Comparison of ENCODE assay signal across 26 mouse cellular contexts in the genomic region with DNA sequence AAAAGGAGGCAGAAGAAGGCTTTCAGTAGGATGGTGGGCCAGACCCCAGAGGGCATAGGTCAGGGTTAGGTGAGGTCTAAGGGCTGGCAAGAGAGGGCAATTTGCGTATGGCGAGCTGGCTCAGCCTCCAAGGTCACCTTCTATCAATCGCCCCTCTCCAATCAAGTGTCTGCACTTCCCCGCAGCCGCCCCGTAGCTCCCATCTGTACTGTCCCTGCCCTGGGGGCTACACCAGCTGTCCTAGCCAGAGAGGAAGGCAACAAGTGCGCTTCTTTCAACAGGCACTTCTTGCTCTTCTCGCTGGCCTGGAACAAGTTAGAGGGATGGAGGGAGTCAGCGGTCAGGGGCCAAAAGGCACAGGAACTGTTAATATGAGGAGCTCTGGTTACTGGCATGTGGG. TPM values are rescaled to one million over a fixed set of nuclear protein-coding genes. Genes with fewer than 3 reads are reported as not detected.
"Had no signal": no experiment of that assay in that cellular context is flagged by ENCODE, and none has a peak within 500 bp of the region (broad histone marks: within the 10 kb centered on the region; RNA-seq: fewer than 3 reads in every experiment).

No protein-coding gene starts in this region.

- H3K4me3 ChIP-seq: kidney, embryonic 15.5 days; left cerebral cortex, adult 2 months; limb, embryonic 10.5 days; limb, embryonic 13.5 days; liver, embryonic 12.5 days; liver, embryonic 15.5 days; lung, embryonic 15.5 days; megakaryocyte, embryonic 14.5 days; midbrain, embryonic 10.5 days; neural tube, embryonic 12.5 days; stomach, embryonic 15.5 days had no signal

- DNase-seq: kidney, adult 2 months; kidney, postnatal 10 days; kidney, postnatal 36 days; layer of hippocampus, postnatal 36 days; liver; lung, adult 18-20 months; lung, postnatal 10 days; lung, postnatal 36 days; midbrain, embryonic 14.5 days; right cerebral cortex, postnatal 25 days; spleen, adult 18-20 months; thymus, postnatal 25 days had no signal

- H3K4me1 ChIP-seq: limb, embryonic 13.5 days had no signal

- H3K27me3 ChIP-seq: kidney, embryonic 15.5 days; limb, embryonic 13.5 days; liver, embryonic 12.5 days; liver, embryonic 15.5 days; lung, embryonic 15.5 days; neural tube, embryonic 12.5 days; stomach, embryonic 15.5 days had no signal

- H3K4me2 ChIP-seq: kidney, embryonic 15.5 days; limb, embryonic 13.5 days; liver, embryonic 12.5 days; liver, embryonic 15.5 days; lung, embryonic 15.5 days; neural tube, embryonic 12.5 days; stomach, embryonic 15.5 days had no signal

- H3K9ac ChIP-seq: kidney, embryonic 15.5 days; limb, embryonic 13.5 days; liver, embryonic 12.5 days; liver, embryonic 15.5 days; lung, embryonic 15.5 days; neural tube, embryonic 12.5 days; stomach, embryonic 15.5 days had no signal

- H3K36me3 ChIP-seq: liver, embryonic 15.5 days had no signal

- H3K27ac ChIP-seq: kidney, embryonic 15.5 days; left cerebral cortex, adult 2 months; limb, embryonic 10.5 days; limb, embryonic 13.5 days; liver, embryonic 12.5 days; liver, embryonic 15.5 days; lung, embryonic 15.5 days; midbrain, embryonic 10.5 days; neural tube, embryonic 12.5 days; stomach, embryonic 15.5 days had no signal

- H3K9me3 ChIP-seq: kidney, embryonic 15.5 days; limb, embryonic 10.5 days; limb, embryonic 13.5 days; liver, embryonic 12.5 days; liver, embryonic 15.5 days; lung, embryonic 15.5 days; megakaryocyte, embryonic 14.5 days; midbrain, embryonic 10.5 days; neural tube, embryonic 12.5 days; stomach, embryonic 15.5 days had no signal

- ATAC-seq: liver, embryonic 12.5 days had no signal

RNA-seq across cellular contexts. Expression of gene Treh, which starts 15.0 kb away (rescaled TPM):
- total RNA-seq: layer of hippocampus, adult 8-10 months; layer of hippocampus, postnatal 10 days; layer of hippocampus, postnatal 36 days; left cerebral cortex, postnatal 14 days had no signal
- polyA plus RNA-seq: limb, embryonic 10.5 days; limb, embryonic 13.5 days; liver, embryonic 12.5 days; liver, embryonic 15.5 days; lung, embryonic 15.5 days; midbrain, embryonic 10.5 days; midbrain, embryonic 14.5 days; neural tube, embryonic 12.5 days had no signal
